Mouse (Mus musculus): ENCODE measurements around the gene Ints12.

Gene Ints12

DNA sequence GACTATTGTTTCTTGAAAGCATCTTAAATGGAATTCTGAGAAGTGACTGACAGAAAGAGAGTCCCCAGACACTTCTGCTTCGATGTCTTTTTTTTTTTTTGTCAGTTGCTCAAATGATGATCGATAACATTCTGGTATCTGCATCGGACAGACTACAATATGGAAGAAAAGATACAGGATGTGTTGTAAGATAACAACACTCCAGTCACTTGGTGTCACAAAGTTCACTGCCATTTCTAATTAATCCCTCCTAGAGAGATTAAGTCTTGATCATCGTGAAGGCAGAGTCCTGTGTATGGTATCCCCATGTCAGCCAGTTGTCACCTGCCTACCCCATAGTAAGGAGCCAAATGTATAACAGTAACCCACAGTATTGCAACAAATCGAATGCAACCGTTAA lies 60.0 kb downstream of the Ints12 start:
- DNase-seq (ENCODE audit: low spot score) = no peak

DNA sequence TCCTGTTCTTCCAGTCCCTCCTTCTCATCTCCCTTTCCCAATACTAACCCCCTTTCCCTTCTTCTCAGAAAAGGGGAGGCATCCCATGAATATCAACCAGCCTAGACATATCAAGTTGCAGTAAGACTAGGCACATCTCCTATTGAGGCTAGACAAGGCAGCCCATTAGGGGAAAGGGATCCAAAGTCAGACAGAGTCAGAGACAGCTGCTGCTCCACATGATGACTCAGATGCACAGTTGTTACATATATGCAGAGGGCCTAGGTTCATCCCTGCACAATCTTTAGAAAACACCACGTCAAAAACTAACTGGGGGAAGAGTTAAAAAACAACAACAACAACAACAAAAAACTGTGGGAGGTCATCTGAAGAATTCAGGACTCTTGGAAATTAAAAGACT lies 61.2 kb downstream of the Ints12 start:
- DNase-seq (ENCODE audit: low spot score) = no peak

DNA sequence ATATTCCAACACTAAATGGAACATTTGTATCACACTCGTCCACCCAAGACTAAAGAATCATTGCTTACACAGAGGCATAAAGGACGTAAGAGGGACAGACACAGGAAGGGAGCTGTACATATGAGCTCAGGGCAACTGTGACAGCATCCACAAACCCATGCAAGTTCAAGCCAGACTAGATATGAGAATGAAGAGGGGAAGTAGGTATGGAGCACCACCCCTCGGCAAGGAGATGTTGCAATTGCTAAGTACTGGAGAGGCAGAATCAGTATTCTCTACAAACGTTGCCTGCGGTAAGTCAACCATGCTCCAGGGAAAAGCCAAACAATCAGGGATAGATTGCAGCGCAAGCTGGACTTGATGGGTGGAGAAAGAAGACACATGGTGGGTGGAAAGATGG lies 62.0 kb downstream of the Ints12 start:
- no peak for DNase-seq (ENCODE audit: low spot score)

DNA sequence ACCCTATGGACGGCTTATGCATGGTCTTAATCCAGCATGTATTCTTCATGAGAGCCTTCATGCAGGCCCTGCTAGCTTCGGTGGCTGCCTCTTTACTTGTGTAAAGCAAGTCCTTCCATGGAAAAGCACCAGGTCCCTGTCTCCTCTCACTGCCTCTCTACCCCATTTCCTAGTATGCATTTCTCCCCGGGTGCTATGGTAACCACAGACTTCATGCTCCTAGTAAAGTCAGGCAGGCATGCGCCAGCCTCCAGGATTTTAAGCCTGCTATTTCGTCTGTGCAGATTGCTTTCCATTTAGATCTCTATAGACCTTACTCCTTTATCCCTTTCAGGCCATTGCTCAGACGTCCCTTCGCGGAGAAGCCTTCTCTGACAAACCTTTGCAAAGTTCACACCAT lies 63.0 kb downstream of the Ints12 start:
- DNase-seq (ENCODE audit: low spot score) = no peak

DNA sequence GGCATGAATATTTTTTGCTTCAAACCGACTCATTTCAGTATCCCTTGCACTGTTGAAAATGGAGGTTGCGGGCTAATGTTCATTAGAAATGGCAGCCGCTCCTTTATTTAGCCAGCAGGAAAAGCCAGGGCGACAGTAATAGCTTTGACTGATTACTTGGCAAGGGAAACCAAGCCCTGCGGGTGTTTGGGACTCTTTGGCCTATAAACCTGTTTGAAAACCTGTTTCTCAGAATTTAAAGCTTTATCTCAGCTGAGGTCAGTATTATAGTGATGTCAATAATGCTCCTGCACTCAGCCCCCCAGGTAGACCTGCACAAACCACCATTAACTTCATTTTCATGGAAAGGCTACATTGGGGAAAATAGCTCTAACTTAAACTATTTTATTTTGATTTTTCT lies 66.6 kb downstream of the Ints12 start:
- no peak for DNase-seq (ENCODE audit: low spot score)
